Mouse (Mus musculus): ENCODE measurements around the gene Lpp.

DNA sequence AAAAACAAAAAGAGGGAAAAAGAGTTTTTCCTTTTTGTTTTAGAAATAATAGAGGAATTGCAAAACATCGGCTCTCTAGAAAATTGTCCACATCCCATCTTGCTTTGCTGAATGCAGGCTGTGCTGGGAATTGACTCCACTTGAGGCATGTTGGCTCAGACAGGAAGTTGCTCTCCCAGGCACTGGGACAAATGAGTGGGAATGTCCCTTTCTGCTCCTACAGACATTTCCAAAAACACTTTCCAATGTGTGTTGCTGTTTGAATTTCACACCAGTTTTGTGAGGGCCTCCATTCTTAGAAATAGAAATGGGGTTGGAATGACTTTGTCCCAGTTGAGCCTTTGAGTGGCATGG lies 116.5 kb downstream of the Lpp start:
- TF ChIP-seq E2F4 (IDR thresholded peaks at IDR 0.05; ENCODE audit: borderline replicate concordance, low read depth, low read length) (no peak), USF1 (IDR thresholded peaks at IDR 0.05; ENCODE audit: low read depth, low read length) (no peak), USF2 (IDR thresholded peaks at IDR 0.05; ENCODE audit: borderline replicate concordance in 1 of 2, insufficient read depth in 1 of 2, low read depth in 1 of 2, low read length in 2 of 2) (no peak), POLR2A (IDR thresholded peaks at IDR 0.05; ENCODE audit: control insufficient read depth in 1 of 2, insufficient read depth in 1 of 2, low read depth in 1 of 2, low read length in 2 of 2, poor library complexity in 1 of 2) (no peak), CTCF (IDR thresholded peaks at IDR 0.05 in 2 of 3, conservative IDR thresholded peaks at IDR 0.05 in 1 of 3; ENCODE audit: control insufficient read depth in 1 of 3, insufficient read depth in 1 of 3, low read depth in 2 of 3, low read length in 3 of 3, poor library complexity in 1 of 3, severe bottlenecking in 1 of 3) (no peak), EP300 (IDR thresholded peaks at IDR 0.05; ENCODE audit: low read depth in 1 of 2, low read length in 2 of 2) (no peak)
